Mouse (Mus musculus): Measurements from ENCODE around the gene Ugt1a10. TPM values are rescaled to one million over a fixed set of nuclear protein-coding genes. Genes with fewer than 3 reads are reported as not detected.
"Not testable (repeated sequence)": the region's sequence is repeated elsewhere in the genome, so short reads cannot be mapped to it uniquely, and the experiment has no call there.

Gene Ugt1a10
- polyA plus RNA-seq, 1 experiment, result not detected

GRCm38 (mm10) chr1:88129091-88129490, 73.9 kb downstream of the Ugt1a10 start:
- H3K4me1 ChIP-seq (ENCODE audit: control insufficient read depth, insufficient read depth, low read length); H3K4me3 ChIP-seq (ENCODE audit: insufficient read depth, low read depth, low read length); H3K27ac ChIP-seq (ENCODE audit: insufficient read depth, low read depth, low read length): not testable (repeated sequence)
- 84% methylated on average over 2 of the region's 2 CpGs for WGBS

- not testable (repeated sequence) for H3K4me1 ChIP-seq (ENCODE audit: control insufficient read depth, insufficient read depth, low read length); H3K4me3 ChIP-seq (ENCODE audit: insufficient read depth, low read depth, low read length); H3K27ac ChIP-seq (ENCODE audit: insufficient read depth, low read depth, low read length)
- WGBS, result 100% methylated on average over 1 of the region's 1 CpGs
Measured at GRCm38 (mm10) chr1:88130223-88130622, 75.0 kb downstream of the Ugt1a10 start.

GRCm38 (mm10) chr1:88133908-88134456, 78.8 kb downstream of the Ugt1a10 start:
- 36% methylated on average over 3 of the region's 3 CpGs for WGBS
- Histone ChIP-seq H3K4me3 (ENCODE audit: insufficient read depth, low read depth, low read length) (no peak overlapping the region), H3K4me1 (ENCODE audit: control insufficient read depth, insufficient read depth, low read length) (no peaks in the 10 kb centered on the region), H3K27ac (ENCODE audit: insufficient read depth, low read depth, low read length) (no peak overlapping the region)
- TF ChIP-seq CTCF (IDR thresholded peaks at IDR 0.05; ENCODE audit: insufficient read depth, low read depth, low read length) (no peak), POLR2A (IDR thresholded peaks at IDR 0.05; ENCODE audit: insufficient read depth, low read depth, low read length) (no peak)

DNA sequence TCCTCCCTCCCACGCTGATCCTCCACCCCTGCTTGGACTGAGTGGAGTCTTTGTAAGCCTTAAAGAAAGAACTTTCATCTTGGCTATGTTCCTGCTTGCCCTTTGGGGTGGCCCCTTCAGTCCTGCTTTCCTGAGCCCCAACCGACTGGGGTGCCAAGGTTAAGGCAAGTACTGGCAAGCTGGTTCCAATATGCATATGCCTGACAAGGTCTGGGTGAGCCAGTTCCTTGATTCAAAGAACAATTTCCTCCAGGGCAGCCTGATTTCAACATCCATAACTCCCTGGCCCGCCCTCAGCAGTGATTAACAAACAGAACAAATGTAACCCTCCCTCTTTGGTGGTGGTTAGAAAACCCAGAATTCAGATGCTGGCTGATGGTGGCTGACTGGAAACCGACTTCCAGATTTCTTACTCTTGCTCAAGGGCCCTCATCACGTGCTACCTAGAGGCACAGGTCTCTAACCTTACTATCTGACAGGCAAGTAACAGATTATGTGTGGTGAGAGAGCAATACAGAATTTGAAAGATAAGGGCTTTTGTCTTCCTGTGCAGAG, 79.3 kb downstream of the Ugt1a10 start, which contains the start of gene Ugt1a6a:
Gene Ugt1a6a, plus strand, starts transcription at position 353 of the 555 bp plus-strand sequence.
- not testable (repeated sequence) for H3K27ac ChIP-seq (ENCODE audit: insufficient read depth, low read depth, low read length); H3K4me1 ChIP-seq (ENCODE audit: control insufficient read depth, insufficient read depth, low read length); H3K4me3 ChIP-seq (ENCODE audit: insufficient read depth, low read depth, low read length)
- WGBS, result 37% methylated on average over 5 of the region's 5 CpGs

DNA sequence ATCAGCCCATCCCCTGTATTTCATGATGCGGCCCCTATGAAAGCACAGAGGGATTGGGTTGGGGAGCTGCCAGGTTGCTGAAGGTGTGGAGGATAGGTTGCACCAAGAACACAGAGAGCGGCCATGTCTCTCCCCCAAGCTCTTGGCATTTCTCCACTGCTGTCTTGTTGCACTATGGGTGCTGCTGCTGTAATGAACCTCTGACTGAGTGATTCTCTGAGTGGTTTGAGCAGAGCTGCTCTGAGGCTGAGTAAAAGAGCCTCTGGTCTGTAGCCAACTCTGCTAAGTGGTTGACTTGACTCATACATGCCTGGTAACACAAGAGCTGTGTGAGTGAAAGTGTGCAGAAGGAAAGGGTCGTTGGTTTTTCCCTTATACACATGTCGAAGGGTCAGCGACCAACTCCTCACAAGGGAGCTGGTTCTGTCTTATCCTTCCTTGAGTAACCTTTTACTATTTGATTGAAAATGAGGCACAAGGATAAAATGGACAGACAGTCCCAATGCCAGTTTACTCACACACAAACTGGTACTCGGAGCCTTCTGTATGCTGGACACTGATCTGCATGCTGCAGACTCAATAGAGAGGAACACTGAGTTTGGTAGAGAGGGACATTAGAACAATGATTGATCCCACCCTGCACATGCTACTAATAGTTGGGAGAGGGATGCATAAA, 80.2 kb downstream of the Ugt1a10 start:
- 72% methylated on average over 6 of the region's 6 CpGs for WGBS
- not testable (repeated sequence) for H3K4me3 ChIP-seq (ENCODE audit: insufficient read depth, low read depth, low read length); H3K4me1 ChIP-seq (ENCODE audit: control insufficient read depth, insufficient read depth, low read length); H3K27ac ChIP-seq (ENCODE audit: insufficient read depth, low read depth, low read length)

- no peak for TF ChIP-seq CTCF (IDR thresholded peaks at IDR 0.05; ENCODE audit: insufficient read depth, low read depth, low read length)
- TF ChIP-seq POLR2A (IDR thresholded peaks at IDR 0.05; ENCODE audit: insufficient read depth, low read depth, low read length), result no peak
- Histone ChIP-seq H3K4me1 (ENCODE audit: control insufficient read depth, insufficient read depth, low read length) (no peaks in the 10 kb centered on the region), H3K27ac (ENCODE audit: insufficient read depth, low read depth, low read length) (no peak overlapping the region), H3K4me3 (ENCODE audit: insufficient read depth, low read depth, low read length) (no peak overlapping the region)
- WGBS, result 75% methylated on average over 2 of the region's 2 CpGs
Measured at GRCm38 (mm10) chr1:88136646-88137045, 81.5 kb downstream of the Ugt1a10 start.

- Histone ChIP-seq H3K4me3 (ENCODE audit: insufficient read depth, low read depth, low read length) (no peak overlapping the region), H3K4me1 (ENCODE audit: control insufficient read depth, insufficient read depth, low read length) (no peaks in the 10 kb centered on the region), H3K27ac (ENCODE audit: insufficient read depth, low read depth, low read length) (no peak overlapping the region)
- TF ChIP-seq CTCF (IDR thresholded peaks at IDR 0.05; ENCODE audit: insufficient read depth, low read depth, low read length), result no peak
- WGBS, result 87% methylated on average over 3 of the region's 3 CpGs
Measured at GRCm38 (mm10) chr1:88137264-88137663, 82.1 kb downstream of the Ugt1a10 start.

DNA sequence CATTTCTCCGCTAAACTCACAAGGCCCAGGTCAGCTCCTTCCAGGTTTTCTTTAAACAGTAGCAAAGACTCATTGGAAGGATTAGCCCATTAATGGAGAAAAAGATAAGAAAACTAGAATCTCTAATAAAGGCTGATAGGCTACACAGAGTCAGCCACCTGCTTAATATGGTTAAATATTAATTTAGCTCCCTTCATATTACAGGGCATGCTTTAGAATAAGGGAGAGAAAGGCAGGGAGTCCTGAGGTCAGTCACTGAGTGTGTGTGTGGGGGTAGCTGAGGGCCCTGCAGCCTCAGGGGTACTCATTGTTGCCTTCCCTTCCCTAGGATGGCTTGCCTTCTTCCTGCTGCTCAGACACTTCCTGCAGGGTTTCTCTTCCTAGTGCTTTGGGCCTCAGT, 83.0 kb downstream of the Ugt1a10 start:
- no peaks in the 10 kb centered on the region for H3K4me1 ChIP-seq (ENCODE audit: control insufficient read depth, insufficient read depth, low read length)
- 98% methylated on average over 1 of the region's 1 CpGs for WGBS
- TF ChIP-seq POLR2A (IDR thresholded peaks at IDR 0.05; ENCODE audit: insufficient read depth, low read depth, low read length) (no peak), CTCF (IDR thresholded peaks at IDR 0.05; ENCODE audit: insufficient read depth, low read depth, low read length) (no peak)

DNA sequence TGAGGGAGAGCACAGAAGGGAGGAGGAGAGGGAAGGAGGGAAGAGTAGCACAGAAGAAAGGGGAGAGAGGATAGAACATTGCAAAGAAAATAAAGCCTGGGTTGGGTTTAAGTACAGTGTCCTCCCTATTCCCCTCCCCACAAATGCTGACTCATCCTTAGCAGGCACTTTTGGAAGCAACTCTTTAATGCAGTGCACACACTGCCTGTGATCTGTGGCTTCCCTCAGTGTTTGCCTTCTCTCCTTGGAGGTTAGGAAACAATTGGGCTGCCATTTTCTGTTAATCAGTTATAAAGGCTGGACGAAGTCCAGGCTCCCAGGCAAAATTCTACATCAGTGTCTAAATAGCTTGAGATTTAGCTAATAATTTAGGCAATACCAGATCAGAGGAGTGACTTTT, 85.3 kb downstream of the Ugt1a10 start:
- not testable (repeated sequence) for H3K4me3 ChIP-seq (ENCODE audit: insufficient read depth, low read depth, low read length); H3K27ac ChIP-seq (ENCODE audit: insufficient read depth, low read depth, low read length); H3K4me1 ChIP-seq (ENCODE audit: control insufficient read depth, insufficient read depth, low read length)
- whole genome bisulfite sequencing, result 45% methylated on average over 1 of the region's 1 CpGs

More for the DNA sequence above, 83.0 kb downstream of the Ugt1a10 start:
- H3K4me3 ChIP-seq (ENCODE audit: insufficient read depth, low read depth, low read length), result no peak overlapping the region
- H3K27ac ChIP-seq (ENCODE audit: insufficient read depth, low read depth, low read length), result no peak overlapping the region

DNA sequence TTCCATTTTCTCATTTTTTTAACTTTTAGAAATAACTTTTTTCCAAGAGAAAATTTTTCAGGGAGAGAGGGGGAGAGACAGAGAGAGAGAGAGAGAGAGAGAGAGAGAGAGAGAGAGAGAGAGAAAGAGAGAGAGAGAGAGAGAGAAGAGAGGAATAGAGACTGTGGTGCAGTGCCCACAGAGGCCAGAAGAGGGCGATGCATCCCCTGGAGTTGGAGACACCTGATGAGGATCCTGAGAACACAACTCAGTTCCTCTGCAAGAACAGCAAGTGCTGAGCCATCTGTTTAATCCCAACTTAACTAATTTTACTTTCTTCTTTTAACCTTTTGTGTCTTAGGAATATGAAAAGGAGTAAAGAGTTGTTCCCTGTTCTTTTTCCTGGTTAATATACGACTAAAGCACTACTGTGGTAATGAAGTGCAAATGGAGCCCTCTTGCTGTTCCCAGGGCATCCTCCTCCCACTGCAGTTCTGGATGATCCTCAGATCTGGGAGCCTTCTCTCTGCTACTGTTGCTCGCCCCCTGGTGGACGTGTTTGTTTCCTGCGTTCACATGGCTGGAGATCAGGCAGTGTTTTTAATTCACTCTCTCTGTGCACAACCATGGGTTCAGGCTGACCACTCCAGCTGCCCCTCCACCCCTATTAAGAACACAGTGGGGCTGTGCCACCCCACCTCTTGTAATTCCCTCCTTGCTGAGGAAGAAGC, 88.9 kb downstream of the Ugt1a10 start:
- WGBS, result 3% methylated on average over 5 of the region's 5 CpGs
- H3K4me3 ChIP-seq (ENCODE audit: insufficient read depth, low read depth, low read length); H3K4me1 ChIP-seq (ENCODE audit: control insufficient read depth, insufficient read depth, low read length); H3K27ac ChIP-seq (ENCODE audit: insufficient read depth, low read depth, low read length): not testable (repeated sequence)

- H3K4me3 ChIP-seq (ENCODE audit: insufficient read depth, low read depth, low read length); H3K4me1 ChIP-seq (ENCODE audit: control insufficient read depth, insufficient read depth, low read length); H3K27ac ChIP-seq (ENCODE audit: insufficient read depth, low read depth, low read length): not testable (repeated sequence)
- 81% methylated on average over 2 of the region's 2 CpGs for WGBS
Measured at GRCm38 (mm10) chr1:88145278-88145677, 90.1 kb downstream of the Ugt1a10 start.

DNA sequence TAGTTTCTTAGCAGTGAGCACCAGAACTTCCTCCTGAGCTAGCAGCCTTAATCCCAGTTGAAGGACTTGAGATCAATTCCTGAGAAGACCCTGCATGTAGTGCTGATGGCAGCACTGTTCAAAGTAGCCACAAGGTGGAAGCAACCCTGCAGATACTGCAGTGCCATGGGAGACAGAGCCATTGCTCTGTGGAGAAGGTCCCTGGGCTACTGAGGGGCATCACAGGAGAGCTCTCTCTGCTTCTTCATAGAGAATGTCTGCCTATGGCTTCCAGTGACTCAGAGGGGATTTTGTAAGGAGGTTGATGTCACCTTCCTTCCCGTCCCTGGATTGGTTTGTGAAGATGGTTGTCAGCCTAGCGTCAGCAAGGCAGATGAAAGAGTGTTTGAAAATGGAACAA, 94.9 kb downstream of the Ugt1a10 start:
- WGBS, result 76% methylated on average over 2 of the region's 2 CpGs
- H3K4me3 ChIP-seq (ENCODE audit: insufficient read depth, low read depth, low read length); H3K4me1 ChIP-seq (ENCODE audit: control insufficient read depth, insufficient read depth, low read length); H3K27ac ChIP-seq (ENCODE audit: insufficient read depth, low read depth, low read length): not testable (repeated sequence)

All from olfactory bulb, adult 2 months (tissue).